Mouse (Mus musculus) liver, embryonic 14.5 days (tissue): ENCODE measurements around the gene Terf2ip.

Experiments
- CTCF ChIP-seq: IDR thresholded peaks from 2 replicates; pipeline ENCODE4 v1.5.1; 2016; ENCODE audit warnings: antibody characterized with exemption, low read depth, control low read depth
- EP300 ChIP-seq: IDR thresholded peaks from 2 replicates; pipeline ENCODE4 v1.6.1; 2016; ENCODE audit warnings: antibody characterized with exemption, low read depth

DNA sequence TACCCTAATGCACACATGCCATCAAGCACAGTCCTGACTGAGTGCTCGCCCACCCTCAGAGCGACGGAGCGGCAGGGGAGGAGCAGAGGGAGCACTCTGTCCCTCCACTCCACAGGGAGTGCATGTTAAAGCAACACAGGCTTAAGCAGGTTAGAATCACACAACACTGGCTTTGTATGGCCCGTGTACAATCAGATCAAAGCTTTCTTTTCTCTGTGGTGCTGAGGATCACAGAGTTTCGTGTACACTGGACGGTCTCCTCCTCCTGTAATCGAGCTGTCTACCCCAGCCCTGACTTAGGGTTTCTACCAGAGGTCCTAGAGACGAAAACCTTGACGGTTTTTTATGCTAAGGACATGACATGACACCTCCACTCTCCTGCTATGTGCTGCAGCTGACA, 42.7 kb upstream of the Terf2ip start:
- TF ChIP-seq CTCF (no peak), EP300 (no peak)
